ENCODE assay signal across 7 mouse cellular contexts in the genomic region with DNA sequence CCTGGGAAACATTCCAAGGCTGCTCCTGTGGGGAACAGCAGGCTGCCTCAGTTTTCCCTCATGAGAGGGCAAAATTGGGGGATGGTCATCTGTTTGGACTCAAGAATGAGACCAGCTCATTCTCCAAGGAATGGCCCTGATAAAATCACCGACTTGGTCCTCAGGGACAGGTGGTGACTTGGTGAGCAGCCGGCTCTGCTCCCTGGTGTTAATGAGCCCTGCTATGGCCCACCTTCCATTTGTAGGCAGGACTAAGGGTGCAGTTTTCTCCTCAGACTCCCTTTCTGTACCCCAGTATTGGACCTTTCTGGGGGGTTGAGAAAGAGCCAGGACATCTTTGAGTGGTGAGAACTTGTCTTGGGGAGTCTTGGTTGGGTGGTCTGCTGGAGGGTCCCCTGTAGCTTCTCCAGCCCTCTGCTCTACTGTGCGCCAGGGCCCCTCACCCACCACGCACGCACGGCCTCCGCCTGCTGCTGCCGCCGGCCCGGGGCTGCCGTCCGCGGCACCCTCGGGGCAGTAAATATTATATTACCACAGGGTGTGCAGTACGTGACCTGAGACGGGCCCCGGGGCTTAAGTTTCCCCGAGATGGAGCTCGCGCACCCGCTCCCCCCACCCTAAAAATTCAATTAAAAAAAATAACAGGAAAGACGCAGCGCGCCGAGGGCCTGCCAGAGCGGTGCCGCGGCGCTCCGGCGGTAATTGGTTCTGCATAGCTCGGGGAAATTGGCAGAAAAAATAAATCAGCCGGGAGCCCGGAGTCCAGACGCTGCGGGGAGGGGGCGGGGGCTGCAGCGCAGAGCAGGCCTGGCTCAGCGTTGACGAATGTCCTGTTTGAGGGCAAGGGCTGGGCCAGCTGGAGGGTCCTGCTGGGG.
A peak's percentile ranks its signal among the peaks of the same experiment; 100 is the strongest.
DNase-seq lines count a peak whose midpoint lies in the region; ATAC-seq and TF ChIP-seq lines count a peak whose summit lies in the region.

No protein-coding gene starts in this region.

- H3K4me3 ChIP-seq in forebrain, embryonic 14.5 days (ENCODE audit: low read depth, low read length): peak overlapping the region; percentile 35
- H3K4me3 ChIP-seq in hindbrain, postnatal 0 days (ENCODE audit: low read length): peak overlapping the region; percentile 39
- H3K4me3 ChIP-seq in limb, embryonic 13.5 days: peak overlapping the region; percentile 39
- H3K4me3 ChIP-seq in neural tube, embryonic 15.5 days (replicated peaks): peak overlapping the region; percentile 38

- TF ChIP-seq CTCF in hindbrain, postnatal 0 days (IDR thresholded peaks at IDR 0.05; ENCODE audit: low read depth): no peak

- DNase-seq in MN1 (ENCODE audit: low spot score): peak; percentile 81
- peak; percentile 17 to 29 for DNase-seq in adrenal gland, postnatal 36 days
- peak; percentile 87 for DNase-seq in forebrain, embryonic 14.5 days (ENCODE audit: low spot score)
- DNase-seq in hindbrain, postnatal 0 days (ENCODE audit: low spot score): peak; percentile 82
- no peak for DNase-seq in B cell, adult 2 months

- peaks cover 4% of the 10 kb centered on the region; the same call in 1 of the 2 replicates for H3K4me1 ChIP-seq in forebrain, embryonic 14.5 days (ENCODE audit: control insufficient read depth, insufficient read depth, low read length)
- no peaks in the 10 kb centered on the region for H3K4me1 ChIP-seq in hindbrain, postnatal 0 days (ENCODE audit: insufficient read depth, low read length)
- peaks cover 77% of the 10 kb centered on the region for H3K4me1 ChIP-seq in limb, embryonic 13.5 days
- H3K4me1 ChIP-seq in neural tube, embryonic 15.5 days: peaks cover 25% of the 10 kb centered on the region

- under 1% methylated on average over 40 of the region's 40 CpGs for WGBS in forebrain, embryonic 14.5 days
- WGBS in hindbrain, postnatal 0 days: 4% methylated on average over 40 of the region's 40 CpGs
- under 1% methylated on average over 40 of the region's 40 CpGs for WGBS in limb, embryonic 13.5 days
- WGBS in neural tube, embryonic 15.5 days: 3% methylated on average over 40 of the region's 40 CpGs

- 0 out of 2 replicates have a peak, but pooled peaks cover 4% of the 10 kb centered on the region for H3K27me3 ChIP-seq in forebrain, embryonic 14.5 days (replicated peaks; ENCODE audit: control insufficient read depth, insufficient read depth, low read length)
- no peaks in the 10 kb centered on the region for H3K27me3 ChIP-seq in hindbrain, postnatal 0 days (ENCODE audit: insufficient read depth, low read length)
- H3K27me3 ChIP-seq in limb, embryonic 13.5 days: peaks cover 26% of the 10 kb centered on the region
- peaks cover 28% of the 10 kb centered on the region for H3K27me3 ChIP-seq in neural tube, embryonic 15.5 days (replicated peaks)

- H3K9ac ChIP-seq in forebrain, embryonic 14.5 days (ENCODE audit: low read length): peak overlapping the region; percentile 13
- H3K9ac ChIP-seq in hindbrain, postnatal 0 days (replicated peaks; ENCODE audit: low read length): peak overlapping the region; percentile 40
- H3K9ac ChIP-seq in limb, embryonic 13.5 days: peak overlapping the region; percentile 57
- peak overlapping the region; percentile 40 for H3K9ac ChIP-seq in neural tube, embryonic 15.5 days (replicated peaks)

- H3K9me3 ChIP-seq in forebrain, embryonic 14.5 days (replicated peaks; ENCODE audit: control insufficient read depth, low read length): no peaks in the 10 kb centered on the region
- H3K9me3 ChIP-seq in hindbrain, postnatal 0 days (ENCODE audit: low read length): no peaks in the 10 kb centered on the region
- no peaks in the 10 kb centered on the region for H3K9me3 ChIP-seq in limb, embryonic 13.5 days
- no peaks in the 10 kb centered on the region for H3K9me3 ChIP-seq in neural tube, embryonic 15.5 days (replicated peaks)

- peak overlapping the region; percentile 69 for H3K4me2 ChIP-seq in forebrain, embryonic 14.5 days (ENCODE audit: low read length)
- H3K4me2 ChIP-seq in hindbrain, postnatal 0 days (ENCODE audit: low read depth, low read length): peak overlapping the region; percentile 74
- H3K4me2 ChIP-seq in limb, embryonic 13.5 days (replicated peaks): peak overlapping the region; percentile 70
- peak overlapping the region; percentile 74 for H3K4me2 ChIP-seq in neural tube, embryonic 15.5 days

- no peaks in the 10 kb centered on the region for H3K36me3 ChIP-seq in forebrain, embryonic 14.5 days (ENCODE audit: control insufficient read depth, insufficient read depth, low read length)
- no peaks in the 10 kb centered on the region for H3K36me3 ChIP-seq in hindbrain, postnatal 0 days (ENCODE audit: insufficient read depth, low read length)
- no peaks in the 10 kb centered on the region for H3K36me3 ChIP-seq in limb, embryonic 13.5 days
- no peaks in the 10 kb centered on the region for H3K36me3 ChIP-seq in neural tube, embryonic 15.5 days

- peak overlapping the region; percentile 39; the same call in 1 of the 2 replicates for H3K27ac ChIP-seq in forebrain, embryonic 14.5 days (ENCODE audit: low read depth, low read length)
- no peak overlapping the region for H3K27ac ChIP-seq in hindbrain, postnatal 0 days
- peak overlapping the region; percentile 91 for H3K27ac ChIP-seq in limb, embryonic 13.5 days
- peak overlapping the region; percentile 54; the same call in 1 of the 2 replicates for H3K27ac ChIP-seq in neural tube, embryonic 15.5 days (replicated peaks)

- peak; percentile 89 for ATAC-seq in forebrain, embryonic 14.5 days
- peak; percentile 81 for ATAC-seq in hindbrain, postnatal 0 days
- ATAC-seq in limb, embryonic 13.5 days (ENCODE audit: low FRiP score, low read depth): peak; percentile 81
- peak; percentile 74 for ATAC-seq in neural tube, embryonic 15.5 days (ENCODE audit: low FRiP score)

Comparison
In these comparisons a context has a peak if more than half of its experiments do, and no peak if none do; other contexts are left out.
1. DNase-seq: peak in MN1 (single experiment), adrenal gland, postnatal 36 days (2 of 2), forebrain, embryonic 14.5 days (single experiment) and hindbrain, postnatal 0 days (single experiment); none in B cell, adult 2 months (0 of 2).
2. Peak in every context shown above with its lines, with median percentiles within 50 percentile points of each other: ATAC-seq, H3K4me2 ChIP-seq, H3K4me3 ChIP-seq and H3K9ac ChIP-seq.